Mouse (Mus musculus) hematopoietic stem cell, adult 5-6 weeks (primary cell): ENCODE data around the gene Trpv3. TPM values are rescaled to one million over a fixed set of nuclear protein-coding genes. Genes with fewer than 3 reads are reported as not detected.

Experiments used
- total RNA-seq: library from RNA; stranded (forward); fragments of 172-1452, 232-1000 nt; gene quantifications from 2 replicates; pipeline ENCODE4 v1.2.3, GENCODE M21; 2017

The Trpv3 gene
- total RNA-seq, 1 experiment from 2014 or later: not detected

Other genes starting within 250 kb of the Trpv3 start
- gene Camkk1, start 248.4 kb upstream of the Trpv3 start, total RNA-seq: 5.1 and 8.4 TPM in 2 replicates
- 14.4 and 15.8 TPM in 2 replicates for gene Ncbp3, start 219.6 kb upstream of the Trpv3 start, total RNA-seq
- gene Itgae, start 176.8 kb upstream of the Trpv3 start, total RNA-seq: 0.13 and 0.30 TPM in 2 replicates
- 12.2 and 13.6 TPM in 2 replicates for gene Haspin, start 129.1 kb upstream of the Trpv3 start, total RNA-seq
- not detected in 2 replicates for gene P2rx5, start 107.0 kb upstream of the Trpv3 start, total RNA-seq
- 40.5 and 44.5 TPM in 2 replicates for gene Emc6, start 90.4 kb upstream of the Trpv3 start, total RNA-seq
- 5.3 and 9.7 TPM in 2 replicates for gene Tax1bp3, start 90.3 kb upstream of the Trpv3 start, total RNA-seq
- 6.6 and 16.3 TPM in 2 replicates for gene Ctns, start 68.3 kb upstream of the Trpv3 start, total RNA-seq
- 1.9 and 2.7 TPM in 2 replicates for gene Shpk, start 67.9 kb upstream of the Trpv3 start, total RNA-seq
- not detected in 2 replicates for gene Trpv1, start 33.1 kb upstream of the Trpv3 start, total RNA-seq
- 12.3 and 17.8 TPM in 2 replicates for gene Aspa, start 62.2 kb downstream of the Trpv3 start, total RNA-seq
- not detected in 2 replicates for gene Gm49340, start 62.4 kb downstream of the Trpv3 start, total RNA-seq
- not detected in 2 replicates for gene Spata22, start 62.4 kb downstream of the Trpv3 start, total RNA-seq
- not detected in 2 replicates for gene Olfr20, start 83.4 kb downstream of the Trpv3 start, total RNA-seq
- not detected in 2 replicates for gene Olfr376, start 103.9 kb downstream of the Trpv3 start, total RNA-seq
- gene Olfr1, start 132.2 kb downstream of the Trpv3 start, total RNA-seq: not detected in 2 replicates
- gene Olfr378, start 161.1 kb downstream of the Trpv3 start, total RNA-seq: not detected in 2 replicates
- gene Olfr380, start 190.1 kb downstream of the Trpv3 start, total RNA-seq: not detected in 2 replicates
- gene Olfr381, start 224.2 kb downstream of the Trpv3 start, total RNA-seq: not detected in 2 replicates
- not detected in 2 replicates for gene Olfr382, start 249.8 kb downstream of the Trpv3 start, total RNA-seq